In the genomic region with DNA sequence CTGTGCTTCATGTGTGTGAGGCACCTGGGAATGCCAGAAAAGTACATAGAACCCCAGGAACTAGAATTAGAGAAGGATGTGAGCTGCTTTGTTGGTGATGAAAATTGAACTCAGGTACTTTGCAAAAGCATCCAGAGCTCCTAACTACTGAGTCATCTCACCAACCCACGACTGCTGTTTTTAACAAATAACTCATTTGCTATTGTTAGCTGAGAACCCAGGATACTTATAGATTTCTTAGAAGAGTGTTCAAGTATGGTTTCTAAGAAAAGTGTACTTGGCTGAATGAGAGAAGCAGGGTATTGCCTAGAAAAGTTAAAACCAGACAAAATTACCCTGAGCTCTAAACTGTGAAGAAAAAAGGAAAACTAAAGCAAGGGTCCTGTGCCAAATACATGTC, we compare ENCODE assay signal across 21 mouse cellular contexts.
"Had no signal": no experiment of that assay in that cellular context is flagged by ENCODE, and none has a peak within 500 bp of the region (broad histone marks: within the 10 kb centered on the region; RNA-seq: fewer than 3 reads in every experiment).

No protein-coding gene starts in this region.

- H3K4me3 ChIP-seq: limb, embryonic 10.5 days; limb, embryonic 13.5 days; liver, embryonic 12.5 days; liver, embryonic 15.5 days; lung, embryonic 15.5 days; megakaryocyte, embryonic 14.5 days; midbrain, embryonic 10.5 days; midbrain, embryonic 13.5 days; myocyte; neural tube, embryonic 13.5 days had no signal

- DNase-seq: kidney, adult 2 months; kidney, postnatal 25 days; liver; lung, adult 18-20 months; lung, postnatal 10 days; lung, postnatal 36 days; retina, postnatal 1 day; right cerebral cortex, postnatal 4 days; thymus, postnatal 25 days had no signal

- H3K27ac ChIP-seq: kidney, postnatal 0 days; limb, embryonic 10.5 days; limb, embryonic 13.5 days; liver, embryonic 12.5 days; liver, embryonic 15.5 days; lung, embryonic 15.5 days; midbrain, embryonic 10.5 days; midbrain, embryonic 13.5 days; neural tube, embryonic 13.5 days; stomach, postnatal 0 days had no signal
